Mouse (Mus musculus): ENCODE measurements around the gene Arhgap31. TPM values are rescaled to one million over a fixed set of nuclear protein-coding genes. Genes with fewer than 3 reads are reported as not detected.

The Arhgap31 gene
- polyA plus RNA-seq, 1 experiment from 2014 or later: 10.9 TPM

Other genes with a start within 250 kb of the Arhgap31 start
- gene Timmdc1, start 190.6 kb downstream of the Arhgap31 start, polyA plus RNA-seq (2015; fragmentation: Nextera tagmentation; extraction: Ambion mirVana): 23.1 and 25.8 TPM in 2 replicates
- 43.3 and 44.4 TPM in 2 replicates for gene Poglut1, start 163.0 kb downstream of the Arhgap31 start, polyA plus RNA-seq (2015; fragmentation: Nextera tagmentation; extraction: Ambion mirVana)
- gene Tmem39a, start 154.6 kb downstream of the Arhgap31 start, polyA plus RNA-seq (2015; fragmentation: Nextera tagmentation; extraction: Ambion mirVana): 106 and 110 TPM in 2 replicates
- gene B4galt4, start 29.0 kb upstream of the Arhgap31 start, polyA plus RNA-seq (2015; fragmentation: Nextera tagmentation; extraction: Ambion mirVana): 20.8 TPM in 2 replicates
- gene Upk1b, start 87.1 kb upstream of the Arhgap31 start, polyA plus RNA-seq (2015; fragmentation: Nextera tagmentation; extraction: Ambion mirVana): 73.9 and 99.9 TPM in 2 replicates
- not detected in 2 replicates for gene 4930435E12Rik, start 115.5 kb upstream of the Arhgap31 start, polyA plus RNA-seq (2015; fragmentation: Nextera tagmentation; extraction: Ambion mirVana)
- gene Igsf11, start 179.4 kb upstream of the Arhgap31 start, polyA plus RNA-seq (2015; fragmentation: Nextera tagmentation; extraction: Ambion mirVana): 1.2 and 1.5 TPM in 2 replicates